Mouse (Mus musculus): ENCODE data around the gene Hoxd1. TPM values are rescaled to one million over a fixed set of nuclear protein-coding genes. Genes with fewer than 3 reads are reported as not detected.

Gene Hoxd1
- polyA plus RNA-seq, 1 experiment from 2014 or later, result not detected

DNA sequence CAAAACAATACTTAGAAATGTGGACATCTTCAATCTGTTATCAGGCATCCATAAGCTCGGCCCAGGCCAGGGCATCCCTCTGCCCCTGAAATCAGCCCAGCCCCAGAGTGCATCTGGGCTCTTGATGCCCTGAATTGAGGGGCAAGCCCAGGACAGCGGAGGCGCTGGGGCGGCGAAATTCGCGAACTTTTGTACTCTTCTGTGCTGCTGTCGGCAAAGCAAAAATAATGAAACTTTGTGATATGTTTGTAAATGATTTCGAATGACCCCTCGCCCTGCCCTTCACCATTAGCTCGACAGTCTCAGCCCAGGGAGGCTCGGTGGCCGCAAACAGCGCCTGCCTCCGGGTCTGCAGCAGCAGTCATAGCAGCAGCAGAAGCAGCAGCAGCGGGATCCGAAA, 37.6 kb upstream of the Hoxd1 start:
- Histone ChIP-seq H3K27me3 (replicated peaks) (peaks cover 100% of the 10 kb centered on the region), H3K4me3 (no peak overlapping the region), H3K4me2 (no peak overlapping the region), H3K36me3 (no peaks in the 10 kb centered on the region), H3K27ac (replicated peaks) (no peak overlapping the region), H3K9ac (no peak overlapping the region), H3K4me1 (peaks cover 6% of the 10 kb centered on the region; the same call in 1 of the 2 replicates), H3K9me3 (no peaks in the 10 kb centered on the region)
- no peak for ATAC-seq (ENCODE audit: extremely low read depth, insufficient number of reproducible peaks, low FRiP score, low TSS enrichment)
- WGBS, result 6% methylated on average over 17 of the region's 17 CpGs

DNA sequence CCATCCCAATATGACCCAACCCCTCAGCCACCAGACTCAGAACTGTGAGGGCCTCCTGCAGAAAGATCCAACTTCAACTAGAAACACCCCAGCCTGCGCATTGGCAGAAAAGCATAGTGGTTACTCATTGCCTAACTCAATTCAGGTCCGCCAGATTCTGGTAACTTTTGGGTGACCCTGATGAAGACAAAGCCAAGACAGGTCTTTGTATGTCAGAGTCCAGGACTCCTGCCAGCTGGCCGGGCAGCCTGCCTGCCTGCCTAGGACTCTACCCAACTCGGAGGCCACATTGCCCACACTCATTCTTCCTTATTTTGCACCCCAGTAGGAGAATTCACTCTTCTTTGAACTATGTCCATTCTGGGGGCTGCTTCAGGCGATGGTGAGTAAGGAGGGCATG, 36.2 kb upstream of the Hoxd1 start, which contains the start of gene Gm28230:
Gene Gm28230 (plus strand): TSS at position 178 of the 400 bp plus-strand sequence.
- no peaks in the 10 kb centered on the region for H3K36me3 ChIP-seq
- peak within 1 kb of the TSS; percentile 60 for H3K4me2 ChIP-seq
- no peak for ATAC-seq (ENCODE audit: extremely low read depth, insufficient number of reproducible peaks, low FRiP score, low TSS enrichment)
- no peak within 1 kb of the TSS; the same call in 1 of the 2 replicates for H3K9ac ChIP-seq
- H3K4me3 ChIP-seq, result peak within 1 kb of the TSS; percentile 38
- H3K4me1 ChIP-seq, result peaks cover 6% of the 10 kb centered on the region; the same call in 1 of the 2 replicates
- peaks cover 100% of the 10 kb centered on the region for H3K27me3 ChIP-seq (replicated peaks)
- 16% methylated on average over 5 of the region's 5 CpGs for WGBS
- no peaks in the 10 kb centered on the region for H3K9me3 ChIP-seq
- H3K27ac ChIP-seq (replicated peaks), result no peak within 1 kb of the TSS

GRCm38 (mm10) chr2:74726973-74727639, 35.7 kb upstream of the Hoxd1 start:
- Histone ChIP-seq H3K4me1 (peaks cover 6% of the 10 kb centered on the region; the same call in 1 of the 2 replicates), H3K36me3 (no peaks in the 10 kb centered on the region), H3K9me3 (no peaks in the 10 kb centered on the region), H3K27me3 (replicated peaks) (peaks cover 100% of the 10 kb centered on the region), H3K27ac (replicated peaks) (no peak overlapping the region), H3K4me2 (peak overlapping the region; percentile 60), H3K4me3 (peak overlapping the region; percentile 38), H3K9ac (no peak overlapping the region; the same call in 1 of the 2 replicates)
- ATAC-seq (ENCODE audit: extremely low read depth, insufficient number of reproducible peaks, low FRiP score, low TSS enrichment), result no peak
- WGBS, result under 1% methylated on average over 43 of the region's 43 CpGs

- H3K27me3 ChIP-seq (replicated peaks), result peaks cover 100% of the 10 kb centered on the region
- H3K9ac ChIP-seq, result no peak overlapping the region
- peak overlapping the region; percentile 38 for H3K4me3 ChIP-seq
- H3K4me1 ChIP-seq, result peaks cover 12% of the 10 kb centered on the region
- H3K27ac ChIP-seq (replicated peaks), result no peak overlapping the region
- ATAC-seq (ENCODE audit: extremely low read depth, insufficient number of reproducible peaks, low FRiP score, low TSS enrichment), result no peak
- H3K36me3 ChIP-seq, result no peaks in the 10 kb centered on the region
- WGBS, result under 1% methylated on average over 25 of the region's 25 CpGs
- H3K4me2 ChIP-seq, result peak overlapping the region; percentile 60
- no peaks in the 10 kb centered on the region for H3K9me3 ChIP-seq
These were observed 35.0 kb upstream of the Hoxd1 start for GRCm38 (mm10) chr2:74727640-74728302.

- Histone ChIP-seq H3K36me3 (no peaks in the 10 kb centered on the region), H3K9me3 (no peaks in the 10 kb centered on the region), H3K27me3 (replicated peaks) (peaks cover 100% of the 10 kb centered on the region), H3K4me2 (peak overlapping the region; percentile 60; the same call in 1 of the 2 replicates), H3K4me1 (peaks cover 14% of the 10 kb centered on the region), H3K4me3 (peak overlapping the region; percentile 38; the same call in 1 of the 2 replicates), H3K9ac (no peak overlapping the region), H3K27ac (replicated peaks) (no peak overlapping the region)
- ATAC-seq (ENCODE audit: extremely low read depth, insufficient number of reproducible peaks, low FRiP score, low TSS enrichment), result no peak
- 5% methylated on average over 13 of the region's 13 CpGs for WGBS
These were observed 34.5 kb upstream of the Hoxd1 start for GRCm38 (mm10) chr2:74728303-74728680.

GRCm38 (mm10) chr2:74730331-74730730, 32.4 kb upstream of the Hoxd1 start:
- H3K4me2 ChIP-seq, result no peak overlapping the region
- H3K27ac ChIP-seq (replicated peaks), result no peak overlapping the region
- H3K9ac ChIP-seq, result no peak overlapping the region
- no peak overlapping the region for H3K4me3 ChIP-seq
- H3K27me3 ChIP-seq (replicated peaks), result peaks cover 100% of the 10 kb centered on the region
- H3K4me1 ChIP-seq, result peaks cover 14% of the 10 kb centered on the region
- H3K9me3 ChIP-seq, result no peaks in the 10 kb centered on the region
- no peaks in the 10 kb centered on the region for H3K36me3 ChIP-seq
- 10% methylated on average over 8 of the region's 8 CpGs for WGBS
- no peak for ATAC-seq (ENCODE audit: extremely low read depth, insufficient number of reproducible peaks, low FRiP score, low TSS enrichment)

- peaks cover 16% of the 10 kb centered on the region for H3K4me1 ChIP-seq
- no peak overlapping the region for H3K27ac ChIP-seq (replicated peaks)
- H3K36me3 ChIP-seq, result no peaks in the 10 kb centered on the region
- ATAC-seq (ENCODE audit: extremely low read depth, insufficient number of reproducible peaks, low FRiP score, low TSS enrichment), result no peak
- no peak overlapping the region for H3K4me3 ChIP-seq
- H3K9me3 ChIP-seq, result no peaks in the 10 kb centered on the region
- H3K4me2 ChIP-seq, result no peak overlapping the region
- H3K9ac ChIP-seq, result no peak overlapping the region
- peaks cover 100% of the 10 kb centered on the region for H3K27me3 ChIP-seq (replicated peaks)
These were observed 31.7 kb upstream of the Hoxd1 start for GRCm38 (mm10) chr2:74731055-74731454.

GRCm38 (mm10) chr2:74731799-74732512, 30.8 kb upstream of the Hoxd1 start:
- Histone ChIP-seq H3K9me3 (no peaks in the 10 kb centered on the region), H3K4me1 (peaks cover 20% of the 10 kb centered on the region), H3K36me3 (no peaks in the 10 kb centered on the region), H3K4me3 (no peak overlapping the region), H3K27ac (replicated peaks) (no peak overlapping the region), H3K27me3 (replicated peaks) (peaks cover 100% of the 10 kb centered on the region), H3K9ac (no peak overlapping the region), H3K4me2 (peak overlapping the region; percentile 41; the same call in 1 of the 2 replicates)
- WGBS, result 8% methylated on average over 9 of the region's 9 CpGs
- no peak for ATAC-seq (ENCODE audit: extremely low read depth, insufficient number of reproducible peaks, low FRiP score, low TSS enrichment)

GRCm38 (mm10) chr2:74732513-74733316, 30.1 kb upstream of the Hoxd1 start:
- Histone ChIP-seq H3K9ac (no peak overlapping the region), H3K9me3 (no peaks in the 10 kb centered on the region), H3K4me3 (peak overlapping the region; percentile 31), H3K27ac (replicated peaks) (no peak overlapping the region), H3K4me2 (peak overlapping the region; percentile 41), H3K36me3 (no peaks in the 10 kb centered on the region), H3K4me1 (peaks cover 14% of the 10 kb centered on the region), H3K27me3 (replicated peaks) (peaks cover 100% of the 10 kb centered on the region)
- 1% methylated on average over 52 of the region's 52 CpGs for WGBS
- no peak for ATAC-seq (ENCODE audit: extremely low read depth, insufficient number of reproducible peaks, low FRiP score, low TSS enrichment)

DNA sequence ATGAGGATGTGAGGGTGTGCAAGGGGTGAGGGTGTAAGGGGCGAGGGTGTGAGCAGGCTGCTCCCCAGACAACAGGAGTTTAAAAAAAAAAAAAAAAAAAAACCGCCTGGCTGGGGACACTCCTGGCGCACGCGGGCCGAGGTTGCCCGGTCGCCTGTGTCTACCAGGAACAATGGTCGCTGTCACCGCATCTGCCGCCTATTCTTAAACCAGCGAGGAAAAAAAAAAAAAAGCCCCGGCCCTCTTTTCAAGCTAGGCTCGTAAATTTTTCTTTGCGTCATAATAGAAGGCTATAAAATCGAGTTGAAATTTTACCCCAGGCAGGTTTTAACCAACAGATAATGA, 29.5 kb upstream of the Hoxd1 start:
- WGBS, result 2% methylated on average over 14 of the region's 16 CpGs
- Histone ChIP-seq H3K36me3 (no peaks in the 10 kb centered on the region), H3K4me1 (peaks cover 13% of the 10 kb centered on the region; the same call in 1 of the 2 replicates), H3K4me3 (no peak overlapping the region), H3K27me3 (replicated peaks) (peaks cover 100% of the 10 kb centered on the region), H3K9ac (no peak overlapping the region), H3K27ac (replicated peaks) (no peak overlapping the region), H3K9me3 (no peaks in the 10 kb centered on the region), H3K4me2 (no peak overlapping the region)
- ATAC-seq (ENCODE audit: extremely low read depth, insufficient number of reproducible peaks, low FRiP score, low TSS enrichment), result no peak

DNA sequence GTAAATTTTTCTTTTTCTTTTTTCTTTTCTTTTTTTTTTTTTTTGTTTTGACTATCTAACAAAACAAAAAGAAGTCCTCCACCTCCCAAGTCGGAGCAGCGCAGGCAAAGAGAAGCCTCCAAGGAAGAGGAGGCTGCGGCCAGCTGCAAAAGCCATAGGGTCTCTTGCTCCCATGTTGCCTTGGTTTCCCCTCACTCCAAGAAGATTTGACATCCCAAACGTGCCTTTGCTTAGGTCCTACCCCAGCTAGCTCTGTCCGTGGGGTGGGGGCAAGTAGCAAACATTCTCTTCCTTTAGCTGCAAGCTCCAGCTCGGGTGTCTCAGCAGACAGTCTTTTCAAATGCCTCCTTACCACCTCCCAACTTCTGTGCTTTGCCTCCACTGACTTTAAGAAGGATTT, 29.0 kb upstream of the Hoxd1 start:
- Histone ChIP-seq H3K4me1 (peaks cover 13% of the 10 kb centered on the region; the same call in 1 of the 2 replicates), H3K9me3 (no peaks in the 10 kb centered on the region), H3K9ac (no peak overlapping the region), H3K4me3 (no peak overlapping the region), H3K4me2 (no peak overlapping the region), H3K27ac (replicated peaks) (no peak overlapping the region), H3K27me3 (replicated peaks) (peaks cover 100% of the 10 kb centered on the region), H3K36me3 (no peaks in the 10 kb centered on the region)
- WGBS, result 4% methylated on average over 6 of the region's 6 CpGs
- ATAC-seq (ENCODE audit: extremely low read depth, insufficient number of reproducible peaks, low FRiP score, low TSS enrichment), result no peak

Data from heart, embryonic 13.5 days (tissue).